Mouse (Mus musculus): ENCODE results near the gene Slc52a3. TPM values are rescaled to one million over a fixed set of nuclear protein-coding genes. Genes with fewer than 3 reads are reported as not detected.

Slc52a3 gene
- 1.1 and 1.3 TPM in 2 replicates for polyA plus RNA-seq (2015; fragmentation: Nextera tagmentation; extraction: Ambion mirVana)

DNA sequence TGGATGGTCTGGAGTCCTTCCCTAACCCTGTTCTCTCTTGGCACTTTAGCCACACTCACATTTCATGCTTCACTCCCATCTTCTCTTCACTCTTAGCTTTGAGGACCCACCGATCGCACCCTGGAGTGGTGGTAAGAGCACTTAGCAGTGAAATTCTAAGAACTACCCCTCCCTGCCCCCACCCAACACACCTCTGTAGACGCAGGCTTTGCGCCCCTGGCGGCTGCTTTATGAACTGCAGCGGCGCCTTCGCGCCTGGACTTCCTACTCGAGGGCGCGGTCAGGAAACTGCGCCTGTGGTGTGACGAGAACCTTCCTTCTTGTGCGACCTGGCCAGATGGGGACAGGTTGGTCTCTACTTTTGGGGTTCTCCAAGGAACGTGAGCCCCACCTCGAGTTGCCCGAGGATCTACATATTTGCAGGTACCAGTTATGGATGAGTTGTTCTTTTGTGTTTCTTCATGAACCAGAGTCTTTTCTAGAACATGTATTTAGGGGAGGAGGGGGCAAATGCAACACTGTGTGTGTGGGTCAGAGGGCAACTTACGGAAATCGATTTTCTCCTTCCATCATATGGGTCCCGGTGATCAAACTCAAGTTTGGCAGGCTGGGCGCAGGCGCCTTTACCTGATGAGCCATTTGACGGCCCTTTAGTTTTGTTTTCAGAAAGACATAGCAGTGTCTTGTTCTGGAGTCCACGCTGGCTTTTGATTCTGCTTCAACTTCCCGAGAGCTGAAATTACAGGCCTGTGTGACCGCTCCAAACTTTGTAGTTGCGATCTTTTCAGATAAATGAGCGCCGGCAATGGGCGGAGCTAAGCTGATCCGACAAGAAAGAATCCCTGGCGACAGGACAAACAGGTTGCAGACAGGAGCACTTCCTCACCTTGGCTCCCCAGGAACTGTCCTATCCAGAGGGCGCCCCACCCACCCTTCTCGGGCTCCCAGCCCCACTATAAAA is at the start of gene Slc52a3:
Gene Slc52a3, plus strand, starts transcription at position 283 of the 961 bp plus-strand sequence.
- peak; percentile 63; the same call in 1 of the 2 replicates for ATAC-seq (ENCODE audit: insufficient read depth)
- Histone ChIP-seq H3K27ac (replicated peaks) (no peak within 1 kb of the TSS), H3K4me1 (replicated peaks) (peaks cover 53% of the 10 kb centered on the region), H3K36me3 (replicated peaks) (no peaks in the 10 kb centered on the region), H3K9me3 (replicated peaks) (no peaks in the 10 kb centered on the region), H3K27me3 (peaks cover 69% of the 10 kb centered on the region), H3K4me2 (peak within 1 kb of the TSS; percentile 70), H3K4me3 (replicated peaks) (peak within 1 kb of the TSS; percentile 51), H3K9ac (no peak within 1 kb of the TSS)
- 8% methylated on average over 35 of the region's 35 CpGs for WGBS (ENCODE audit: insufficient replicate concordance)

- no peak overlapping the region for H3K4me2 ChIP-seq
- no peaks in the 10 kb centered on the region for H3K36me3 ChIP-seq (replicated peaks)
- H3K27me3 ChIP-seq, result no peaks in the 10 kb centered on the region
- no peak for ATAC-seq (ENCODE audit: insufficient read depth)
- no peak overlapping the region for H3K9ac ChIP-seq
- no peak overlapping the region for H3K4me3 ChIP-seq (replicated peaks)
- H3K9me3 ChIP-seq (replicated peaks), result no peaks in the 10 kb centered on the region
- H3K4me1 ChIP-seq (replicated peaks), result no peaks in the 10 kb centered on the region
- H3K27ac ChIP-seq (replicated peaks), result no peak overlapping the region
- 59% methylated on average over 2 of the region's 2 CpGs for WGBS (ENCODE audit: insufficient replicate concordance)
These were observed 48.7 kb upstream of the Slc52a3 start for GRCm38 (mm10) chr2:151947617-151948016.

DNA sequence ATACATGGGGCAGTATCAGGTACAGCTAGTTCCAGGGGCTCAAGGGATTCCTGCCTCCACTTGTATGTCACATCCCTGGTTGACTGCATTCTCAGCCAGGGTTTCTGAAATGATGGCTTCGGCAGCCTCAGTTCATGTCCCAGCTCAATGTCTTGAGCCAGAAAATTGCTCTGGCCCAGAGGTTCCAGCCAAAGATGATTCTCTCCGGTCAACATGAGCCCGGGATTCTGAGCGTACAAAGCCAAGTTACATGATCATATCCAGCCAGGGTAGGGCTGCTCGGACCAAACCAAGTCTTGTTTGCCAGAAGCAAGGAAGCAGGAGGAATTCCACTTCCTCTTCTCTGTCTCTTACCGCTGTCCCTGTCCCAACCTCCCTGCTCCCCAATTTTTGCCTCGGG is 48.0 kb upstream of the Slc52a3 start:
- no peaks in the 10 kb centered on the region for H3K4me1 ChIP-seq (replicated peaks)
- H3K4me2 ChIP-seq, result no peak overlapping the region
- ATAC-seq (ENCODE audit: insufficient read depth), result no peak
- 65% methylated on average over 7 of the region's 7 CpGs for WGBS (ENCODE audit: insufficient replicate concordance)
- no peak overlapping the region for H3K9ac ChIP-seq
- H3K27ac ChIP-seq (replicated peaks), result no peak overlapping the region
- no peaks in the 10 kb centered on the region for H3K9me3 ChIP-seq (replicated peaks)
- H3K4me3 ChIP-seq (replicated peaks), result no peak overlapping the region
- H3K27me3 ChIP-seq, result no peaks in the 10 kb centered on the region
- no peaks in the 10 kb centered on the region for H3K36me3 ChIP-seq (replicated peaks)

- H3K9me3 ChIP-seq (replicated peaks), result no peaks in the 10 kb centered on the region
- H3K9ac ChIP-seq, result no peak overlapping the region
- WGBS (ENCODE audit: insufficient replicate concordance), result 53% methylated on average over 2 of the region's 2 CpGs
- ATAC-seq (ENCODE audit: insufficient read depth), result no peak
- H3K4me2 ChIP-seq, result no peak overlapping the region
- H3K4me3 ChIP-seq (replicated peaks), result no peak overlapping the region
- no peaks in the 10 kb centered on the region for H3K27me3 ChIP-seq
- no peak overlapping the region for H3K27ac ChIP-seq (replicated peaks)
- H3K4me1 ChIP-seq (replicated peaks), result no peaks in the 10 kb centered on the region
- no peaks in the 10 kb centered on the region for H3K36me3 ChIP-seq (replicated peaks)
These were observed 47.1 kb upstream of the Slc52a3 start for GRCm38 (mm10) chr2:151949082-151949774.

DNA sequence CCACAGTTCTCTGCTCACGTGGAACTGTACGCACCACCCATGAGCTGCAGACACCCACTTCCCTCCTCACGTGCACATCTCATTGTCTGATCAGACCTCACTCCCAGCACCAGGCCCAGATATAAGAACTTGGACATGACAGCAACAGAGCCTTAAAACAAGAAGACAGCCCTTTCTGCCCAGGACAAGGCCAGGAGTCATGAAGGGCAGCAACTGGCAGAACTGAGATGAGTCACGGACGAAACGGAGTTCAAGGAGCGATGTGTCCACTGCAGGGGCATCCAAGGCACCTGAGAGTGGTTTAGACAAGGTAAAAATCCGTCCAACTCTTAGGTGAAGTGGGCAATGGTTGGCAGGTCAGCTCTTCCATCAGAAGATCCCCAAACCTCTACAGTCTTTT is 42.6 kb upstream of the Slc52a3 start:
- no peaks in the 10 kb centered on the region for H3K27me3 ChIP-seq
- H3K27ac ChIP-seq (replicated peaks), result no peak overlapping the region
- no peak for ATAC-seq (ENCODE audit: insufficient read depth)
- no peaks in the 10 kb centered on the region for H3K36me3 ChIP-seq (replicated peaks)
- no peak overlapping the region for H3K9ac ChIP-seq
- H3K4me1 ChIP-seq (replicated peaks), result peaks cover 1% of the 10 kb centered on the region
- H3K4me2 ChIP-seq, result no peak overlapping the region
- WGBS (ENCODE audit: insufficient replicate concordance), result 66% methylated on average over 8 of the region's 8 CpGs
- no peak overlapping the region for H3K4me3 ChIP-seq (replicated peaks)
- no peaks in the 10 kb centered on the region for H3K9me3 ChIP-seq (replicated peaks)

DNA sequence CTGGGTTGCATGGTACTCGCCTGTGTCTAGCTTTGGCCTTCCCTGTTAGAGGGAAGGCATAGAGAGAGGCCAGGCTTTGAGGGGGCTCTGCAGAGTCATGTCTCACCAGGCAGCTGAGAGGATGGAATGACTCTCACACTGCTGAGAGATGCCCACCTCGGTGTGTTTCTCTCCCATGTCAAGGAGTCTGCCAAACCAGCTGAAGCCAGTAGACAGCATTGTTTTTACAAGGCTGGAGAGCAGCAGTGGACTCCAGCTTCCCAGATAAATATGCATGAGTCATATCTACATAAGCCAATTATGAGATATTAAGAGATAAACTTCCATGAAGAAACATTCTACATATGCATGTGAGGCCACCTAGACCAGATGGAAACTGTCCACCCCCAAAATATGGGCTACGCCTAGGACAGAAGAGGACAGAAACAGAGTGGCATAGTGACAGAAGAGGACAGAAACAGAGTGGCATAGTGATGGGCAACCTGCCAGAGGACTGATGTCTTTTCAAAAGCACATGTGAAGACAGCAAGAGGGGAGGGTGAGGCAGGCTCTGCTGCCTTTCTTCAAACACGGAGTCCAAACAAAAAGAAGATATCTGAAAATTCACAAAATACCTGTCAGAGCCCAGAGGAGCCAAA is 39.7 kb upstream of the Slc52a3 start:
- Histone ChIP-seq H3K27me3 (no peaks in the 10 kb centered on the region), H3K4me2 (no peak overlapping the region), H3K9me3 (replicated peaks) (no peaks in the 10 kb centered on the region), H3K4me3 (replicated peaks) (no peak overlapping the region), H3K4me1 (replicated peaks) (peaks cover 9% of the 10 kb centered on the region), H3K36me3 (replicated peaks) (no peaks in the 10 kb centered on the region), H3K9ac (no peak overlapping the region), H3K27ac (replicated peaks) (no peak overlapping the region)
- WGBS (ENCODE audit: insufficient replicate concordance), result 49% methylated on average over 4 of the region's 4 CpGs
- ATAC-seq (ENCODE audit: insufficient read depth), result no peak

DNA sequence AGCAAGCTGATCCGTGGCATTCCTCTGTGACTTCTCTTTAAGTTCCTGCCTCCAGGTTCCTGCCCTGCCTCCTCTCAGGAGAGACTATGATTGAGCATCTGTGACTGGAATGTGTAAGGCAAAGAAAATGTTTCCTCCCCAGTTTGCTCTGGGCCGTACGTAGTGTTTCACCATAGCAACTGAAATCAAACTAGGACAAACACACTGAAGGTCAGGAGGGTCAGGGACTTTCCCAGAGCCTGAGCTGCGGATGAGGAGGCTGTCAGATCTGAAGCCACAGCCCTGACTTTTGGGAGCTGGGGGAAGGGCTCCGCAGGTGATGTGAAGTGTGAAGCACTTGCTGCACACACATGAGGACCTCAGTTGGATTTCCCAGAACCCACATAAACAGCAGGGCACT is 37.0 kb upstream of the Slc52a3 start:
- WGBS (ENCODE audit: insufficient replicate concordance), result 46% methylated on average over 5 of the region's 5 CpGs
- peaks cover 20% of the 10 kb centered on the region for H3K4me1 ChIP-seq (replicated peaks)
- no peaks in the 10 kb centered on the region for H3K9me3 ChIP-seq (replicated peaks)
- H3K9ac ChIP-seq, result no peak overlapping the region
- H3K36me3 ChIP-seq (replicated peaks), result no peaks in the 10 kb centered on the region
- H3K4me3 ChIP-seq (replicated peaks), result no peak overlapping the region
- H3K4me2 ChIP-seq, result no peak overlapping the region
- peak; percentile 67 for ATAC-seq (ENCODE audit: insufficient read depth)
- peak overlapping the region; percentile 43; the same call in 1 of the 2 replicates for H3K27ac ChIP-seq (replicated peaks)
- H3K27me3 ChIP-seq, result no peaks in the 10 kb centered on the region

DNA sequence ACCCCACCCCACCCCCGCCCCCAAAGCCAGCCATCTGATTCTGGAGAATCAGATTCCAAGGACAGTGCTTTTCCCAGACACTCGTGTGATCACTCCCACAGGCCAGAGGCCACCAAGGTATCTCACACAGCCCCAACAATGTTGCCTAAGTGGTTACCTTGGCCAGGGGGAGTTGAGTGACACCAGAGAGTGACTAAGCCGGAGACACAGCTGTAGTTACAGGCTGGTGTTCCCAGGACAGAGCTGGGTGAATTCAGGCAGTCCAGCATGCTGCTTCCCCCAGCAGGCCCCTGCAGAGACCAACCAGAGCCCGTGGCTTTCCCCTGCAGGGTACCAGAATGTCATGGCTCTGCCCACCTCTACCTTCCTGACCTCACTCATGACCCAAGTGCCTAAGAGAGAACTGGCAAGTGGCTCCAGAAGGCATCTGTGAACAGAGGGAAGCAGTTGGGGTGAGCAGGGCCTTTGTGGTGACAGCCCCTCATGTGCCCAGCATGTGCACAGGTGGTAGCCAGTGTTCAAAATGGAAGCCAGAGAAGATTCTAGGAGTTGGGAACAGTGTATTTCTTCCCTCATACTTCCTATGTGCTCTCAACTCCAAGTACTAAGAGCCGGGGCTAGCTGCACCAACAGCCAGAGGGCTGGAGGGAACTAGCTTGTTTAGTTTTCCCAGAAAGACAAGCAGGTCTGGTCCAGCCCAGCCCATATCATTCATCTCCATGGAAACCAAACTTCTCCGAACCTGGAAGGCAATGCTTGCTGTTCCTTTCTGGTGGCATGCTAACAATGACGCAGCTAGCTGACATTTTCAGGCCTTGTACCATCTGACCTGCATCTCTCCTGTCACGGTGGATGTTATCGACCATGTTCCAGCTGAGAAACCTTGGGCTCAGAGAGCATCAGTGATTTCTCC is 34.8 kb upstream of the Slc52a3 start:
- Histone ChIP-seq H3K9ac (no peak overlapping the region), H3K9me3 (replicated peaks) (no peaks in the 10 kb centered on the region), H3K36me3 (replicated peaks) (no peaks in the 10 kb centered on the region), H3K27ac (replicated peaks) (no peak overlapping the region), H3K27me3 (no peaks in the 10 kb centered on the region), H3K4me1 (replicated peaks) (peaks cover 20% of the 10 kb centered on the region), H3K4me3 (replicated peaks) (no peak overlapping the region), H3K4me2 (no peak overlapping the region)
- no peak for ATAC-seq (ENCODE audit: insufficient read depth)
- WGBS (ENCODE audit: insufficient replicate concordance), result 46% methylated on average over 9 of the region's 9 CpGs

GRCm38 (mm10) chr2:151962474-151962873 is 33.8 kb upstream of the Slc52a3 start:
- no peaks in the 10 kb centered on the region for H3K27me3 ChIP-seq
- no peaks in the 10 kb centered on the region for H3K36me3 ChIP-seq (replicated peaks)
- H3K27ac ChIP-seq (replicated peaks), result no peak overlapping the region
- no peaks in the 10 kb centered on the region for H3K9me3 ChIP-seq (replicated peaks)
- no peak for ATAC-seq (ENCODE audit: insufficient read depth)
- WGBS (ENCODE audit: insufficient replicate concordance), result 75% methylated on average over 10 of the region's 10 CpGs
- no peak overlapping the region for H3K9ac ChIP-seq
- H3K4me1 ChIP-seq (replicated peaks), result peaks cover 24% of the 10 kb centered on the region
- H3K4me2 ChIP-seq, result no peak overlapping the region
- H3K4me3 ChIP-seq (replicated peaks), result no peak overlapping the region

DNA sequence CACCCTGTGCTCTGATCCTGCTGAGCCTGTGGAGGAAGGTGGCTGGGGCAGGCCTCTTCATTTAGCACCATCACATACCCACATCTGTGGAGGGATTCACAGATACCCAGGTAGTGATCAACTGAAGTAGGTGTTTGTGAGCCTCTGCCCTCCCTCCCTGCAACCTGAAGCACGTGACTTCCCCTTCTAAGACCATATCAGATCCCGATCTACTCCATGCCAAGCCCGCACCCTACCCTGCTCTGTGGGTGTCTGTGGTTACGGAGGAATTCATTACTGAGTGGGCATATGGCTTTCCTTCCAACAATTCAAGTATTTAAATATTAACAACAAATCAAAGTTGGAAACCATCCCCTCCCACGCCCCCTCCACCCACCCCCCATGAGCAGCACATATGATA is 33.0 kb upstream of the Slc52a3 start:
- Histone ChIP-seq H3K9ac (no peak overlapping the region), H3K36me3 (replicated peaks) (0 out of 2 replicates have a peak, but pooled peaks cover 4% of the 10 kb centered on the region), H3K4me2 (no peak overlapping the region), H3K4me1 (replicated peaks) (peaks cover 26% of the 10 kb centered on the region), H3K9me3 (replicated peaks) (no peaks in the 10 kb centered on the region), H3K4me3 (replicated peaks) (no peak overlapping the region), H3K27me3 (no peaks in the 10 kb centered on the region), H3K27ac (replicated peaks) (no peak overlapping the region)
- no peak for ATAC-seq (ENCODE audit: insufficient read depth)
- 60% methylated on average over 5 of the region's 5 CpGs for WGBS (ENCODE audit: insufficient replicate concordance)

Data from liver, embryonic 15.5 days (tissue).